Mouse (Mus musculus) bone marrow macrophage, adult 2 months (primary cell): ENCODE measurements at regions not wholly inside any gene's neighbourhood (a gene's known extent, or its start where the extent isn't known, plus 50 kb on each side); places are given as distances from the start of the nearest gene placed in this dataset.

Experiments
- H3K27ac ChIP-seq: 2 replicates; pipeline ENCODE4 v1.5.1; 2012; ENCODE audit warnings: low read depth, low read length; ENCODE audit not compliant: insufficient read depth
- H3K4me1 ChIP-seq: 2 replicates; pipeline ENCODE4 v1.6.1; 2012; ENCODE audit warnings: low read length; ENCODE audit not compliant: control insufficient read depth, insufficient read depth
- H3K4me3 ChIP-seq: 2 replicates; pipeline ENCODE4 v1.5.1; 2012; ENCODE audit warnings: mild to moderate bottlenecking, low read length, moderate library complexity; ENCODE audit not compliant: insufficient read depth
- CTCF ChIP-seq: IDR thresholded peaks from 2 replicates; pipeline ENCODE4 v1.5.1; 2012; ENCODE audit warnings: low read depth, mild to moderate bottlenecking, low read length, moderate library complexity
- POLR2A ChIP-seq: IDR thresholded peaks from 2 replicates; pipeline ENCODE4 v1.6.1; 2012; ENCODE audit warnings: mild to moderate bottlenecking, low read depth, low read length, borderline replicate concordance

DNA sequence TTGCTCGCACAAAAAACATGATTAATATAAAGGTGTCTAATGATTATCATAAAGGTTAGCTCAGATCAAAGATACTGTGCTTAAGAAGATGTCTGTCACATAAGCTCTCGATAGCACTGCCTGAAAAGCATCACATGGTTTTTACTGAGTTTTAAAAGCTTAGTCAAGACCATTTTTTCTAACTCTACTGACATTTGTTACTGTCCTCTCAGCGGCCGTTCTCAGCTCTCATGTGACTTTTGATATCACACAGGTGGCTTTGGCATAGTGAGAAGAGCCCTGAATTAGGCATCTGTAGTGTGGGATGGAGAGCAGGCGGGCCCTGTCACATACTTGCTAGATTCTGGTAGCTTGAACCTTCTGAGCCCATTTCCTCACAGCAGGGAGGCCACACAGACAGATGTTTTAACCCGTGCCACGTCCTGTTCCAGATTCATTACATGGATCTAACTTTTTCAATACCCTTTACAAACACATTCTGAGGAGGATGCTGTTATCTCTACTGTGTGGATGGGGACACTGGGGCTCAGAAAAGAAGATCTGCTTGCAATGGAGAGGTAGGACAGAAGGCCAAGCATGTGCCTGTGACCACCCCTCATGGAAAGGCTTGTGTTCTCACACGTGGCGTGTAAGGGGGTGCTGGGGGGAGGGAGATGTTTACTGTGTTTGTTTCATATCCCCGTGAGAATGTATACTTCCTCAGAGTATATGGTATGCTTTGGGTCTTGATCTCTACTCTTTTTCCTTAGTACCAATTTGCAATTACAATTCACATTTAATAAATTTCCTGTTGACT, 187.0 kb upstream of the Zc3h12c start:
- Histone ChIP-seq H3K4me1 (peaks cover 8% of the 10 kb centered on the region), H3K4me3 (no peak overlapping the region), H3K27ac (no peak overlapping the region)
- TF ChIP-seq POLR2A, result no peak
- no peak for TF ChIP-seq CTCF

DNA sequence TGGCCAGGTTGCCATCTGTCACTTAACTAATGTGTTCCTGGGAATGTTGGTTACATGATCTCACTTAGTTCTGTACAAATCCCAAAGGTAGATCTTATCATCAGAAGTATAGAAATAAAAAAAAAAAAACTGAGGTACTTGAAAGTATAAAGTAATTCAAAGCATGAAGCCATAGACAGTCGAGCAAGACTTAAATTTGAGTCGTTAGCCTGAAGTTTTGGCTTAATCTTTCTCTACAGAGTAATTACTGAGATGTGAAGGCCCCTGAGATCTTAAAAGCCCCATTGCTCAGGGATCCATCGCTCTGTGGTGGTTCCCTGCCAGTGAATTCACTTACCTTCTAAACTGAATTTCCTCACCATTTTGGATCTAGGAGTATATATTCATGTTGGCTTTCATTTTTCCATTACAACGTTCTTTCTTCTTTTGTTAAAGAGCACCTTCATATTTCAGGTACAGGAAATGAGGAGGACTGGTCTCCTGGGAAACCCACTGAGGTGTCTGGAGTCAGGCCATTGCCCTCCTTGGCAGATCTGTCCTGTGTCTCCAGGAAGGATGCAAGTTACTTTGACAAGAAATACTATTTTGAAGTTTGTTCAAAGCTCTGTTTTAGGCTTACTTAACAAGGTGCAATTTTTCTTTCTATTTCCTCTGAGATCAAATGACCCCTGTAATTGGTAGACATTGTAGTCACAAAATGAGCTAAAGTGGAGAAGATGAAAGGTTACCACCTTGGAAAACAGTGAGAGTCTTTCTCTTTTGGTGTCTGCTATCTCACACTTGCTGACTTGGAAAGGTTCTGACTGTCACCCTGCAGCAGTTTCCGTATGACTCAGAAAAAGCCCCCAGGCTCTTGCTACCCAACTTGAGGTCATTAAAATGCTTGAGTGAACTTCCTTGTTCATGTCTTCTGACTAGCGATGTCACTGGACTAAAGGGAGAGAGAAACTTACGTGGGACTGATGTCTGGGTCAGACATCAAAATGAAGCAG, 180.5 kb upstream of the Zc3h12c start:
- no peak overlapping the region for H3K4me3 ChIP-seq
- TF ChIP-seq CTCF (no peak), POLR2A (no peak)
- no peak overlapping the region for H3K27ac ChIP-seq

DNA sequence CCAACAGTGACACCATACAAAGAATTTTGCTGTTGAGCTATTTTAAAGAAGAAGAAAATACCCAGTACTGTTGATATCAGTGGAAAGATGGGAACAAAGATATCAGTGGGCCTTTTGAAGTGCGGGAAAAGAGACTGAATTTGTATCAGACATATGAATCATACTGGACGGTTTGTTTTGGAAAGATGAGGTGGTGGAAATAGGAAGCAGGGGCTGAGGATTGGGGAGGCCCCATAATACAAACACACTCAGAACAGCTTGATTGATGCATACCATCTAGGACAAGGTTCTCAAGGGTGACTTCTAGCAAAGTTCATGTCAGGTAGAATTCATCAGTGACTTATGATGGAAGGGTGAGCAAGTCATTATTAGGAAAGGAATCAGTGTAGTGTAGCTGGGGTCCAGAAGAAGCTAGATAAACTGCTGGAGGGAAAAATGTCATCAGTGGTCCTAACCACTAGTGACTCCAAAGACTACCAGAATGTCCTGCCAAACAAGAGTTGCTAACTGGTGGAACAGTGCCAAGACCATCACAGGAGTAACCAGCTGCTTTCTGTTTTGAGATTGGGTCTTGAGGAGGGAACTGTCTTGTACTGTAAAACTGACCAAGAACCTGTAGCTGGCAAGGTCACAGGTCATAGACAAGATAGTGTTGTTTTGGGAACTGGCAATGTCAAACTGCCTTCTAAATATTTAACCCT, 176.0 kb upstream of the Zc3h12c start:
- no peak for TF ChIP-seq CTCF
- no peak for TF ChIP-seq POLR2A
- H3K4me1 ChIP-seq, result no peaks in the 10 kb centered on the region
- H3K4me3 ChIP-seq, result no peak overlapping the region
- no peak overlapping the region for H3K27ac ChIP-seq

More for the DNA sequence above, 180.5 kb upstream of the Zc3h12c start:
- H3K4me1 ChIP-seq, result no peaks in the 10 kb centered on the region

DNA sequence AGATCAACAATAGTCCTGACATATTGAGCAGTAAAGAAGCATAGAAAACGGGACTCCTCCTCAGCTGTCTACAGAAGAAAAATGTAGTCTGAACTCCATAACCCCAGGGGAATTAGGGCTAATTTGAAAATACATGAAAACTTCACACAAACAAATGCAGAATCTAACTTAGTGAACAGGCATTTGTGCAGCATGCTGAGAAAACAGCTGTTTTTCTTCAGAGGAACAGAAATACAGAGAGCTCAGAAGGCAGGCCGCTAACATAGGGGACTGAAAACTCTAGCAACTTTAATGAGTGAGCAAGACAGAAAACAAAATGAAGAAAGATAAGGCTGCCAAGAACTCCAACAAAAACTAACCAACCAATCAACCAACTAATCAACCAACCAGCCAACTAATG, 172.7 kb upstream of the Zc3h12c start:
- Histone ChIP-seq H3K27ac (no peak overlapping the region), H3K4me3 (no peak overlapping the region), H3K4me1 (peaks cover 2% of the 10 kb centered on the region; the same call in 1 of the 2 replicates)
- TF ChIP-seq POLR2A, result no peak

DNA sequence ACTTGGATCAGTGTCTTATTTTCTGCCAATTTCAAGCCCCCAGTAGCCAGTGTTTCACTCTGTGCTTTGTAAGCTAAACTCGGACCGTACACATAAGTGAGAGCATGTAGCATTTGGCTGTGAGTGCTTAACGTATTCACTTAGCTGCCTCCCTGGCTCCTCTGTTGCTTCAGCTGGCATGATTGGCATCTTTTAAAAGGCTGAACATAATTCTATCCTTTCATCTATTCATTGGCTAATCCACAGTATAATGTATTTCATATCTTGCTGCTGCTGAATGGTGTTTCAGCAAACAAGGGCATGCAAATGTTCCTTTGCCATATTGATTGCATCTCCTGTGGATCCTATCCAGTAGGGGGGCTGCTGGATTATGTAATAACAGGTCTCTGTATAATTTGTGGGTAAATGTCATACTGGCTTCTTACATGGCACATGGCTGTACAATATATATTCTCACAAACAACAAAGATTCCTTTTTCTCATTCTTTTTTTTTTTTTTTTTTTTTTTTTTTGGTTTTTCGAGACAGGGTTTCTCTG, 169.5 kb upstream of the Zc3h12c start:
- Histone ChIP-seq H3K4me1 (peaks cover 2% of the 10 kb centered on the region; the same call in 1 of the 2 replicates), H3K27ac (no peak overlapping the region), H3K4me3 (no peak overlapping the region)
- TF ChIP-seq CTCF (no peak), POLR2A (no peak)

DNA sequence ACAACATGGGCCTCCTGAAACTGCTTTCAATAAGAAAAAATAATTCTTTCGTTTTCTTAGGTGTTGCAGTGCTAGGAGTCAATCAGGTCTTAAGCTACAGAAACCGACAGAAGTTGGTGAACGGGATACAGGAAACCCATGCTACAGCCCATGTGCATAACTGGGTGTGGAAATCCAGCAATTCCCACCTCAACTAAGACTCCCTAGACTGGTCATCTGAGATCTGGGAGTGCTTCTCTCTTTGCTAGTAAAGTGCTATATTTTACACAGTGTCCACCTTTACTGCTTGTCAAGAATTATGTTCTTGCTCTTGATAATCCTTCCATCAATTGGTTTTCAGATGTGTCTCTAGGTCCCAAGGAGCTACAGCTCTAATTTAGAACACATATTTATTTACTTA, 166.4 kb upstream of the Zc3h12c start:
- H3K4me3 ChIP-seq, result no peak overlapping the region
- no peak for TF ChIP-seq POLR2A
- no peak for TF ChIP-seq CTCF
- H3K4me1 ChIP-seq, result peaks cover 4% of the 10 kb centered on the region
- no peak overlapping the region for H3K27ac ChIP-seq

DNA sequence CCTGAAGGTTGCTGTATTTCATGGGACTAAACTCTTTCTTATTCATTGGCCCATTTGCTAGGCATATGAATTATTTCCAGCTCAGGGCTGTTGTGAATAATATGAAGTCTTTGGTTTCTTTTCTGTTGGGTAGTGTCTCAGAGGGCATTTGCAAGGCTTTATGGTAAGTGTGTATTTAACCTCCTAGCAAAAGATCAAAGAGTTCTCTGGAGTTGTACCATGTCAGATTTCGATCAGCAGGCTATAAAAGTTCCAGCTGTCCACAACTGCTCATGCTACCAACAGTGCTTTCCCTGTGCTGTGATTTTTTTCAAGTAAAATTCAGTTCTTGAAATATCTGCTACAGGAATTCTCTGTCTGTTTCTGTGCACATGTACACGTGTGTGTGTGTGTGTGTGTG, 165.5 kb upstream of the Zc3h12c start:
- no peak overlapping the region for H3K27ac ChIP-seq

DNA sequence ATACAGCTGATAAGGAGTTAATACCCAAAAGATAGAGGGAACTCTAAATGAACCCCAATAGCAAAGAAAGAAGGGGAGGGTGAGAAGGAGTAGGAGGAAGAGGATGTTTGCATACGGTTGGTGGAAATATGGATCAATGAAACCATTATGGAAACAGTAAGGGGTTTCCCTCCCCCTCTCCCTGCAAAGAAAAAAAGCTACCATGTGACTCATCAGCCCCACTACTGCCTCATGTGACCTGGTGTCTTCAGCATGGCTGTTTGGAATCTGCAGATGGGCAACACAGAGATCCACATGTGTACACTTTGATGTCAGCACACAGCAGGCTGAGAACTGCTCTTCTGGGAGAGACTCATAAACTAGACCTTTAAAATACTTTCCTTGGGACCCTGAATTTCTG, 163.4 kb upstream of the Zc3h12c start:
- H3K27ac ChIP-seq, result no peak overlapping the region
- H3K4me3 ChIP-seq, result no peak overlapping the region
- H3K4me1 ChIP-seq, result peaks cover 4% of the 10 kb centered on the region
- no peak for TF ChIP-seq CTCF
- no peak for TF ChIP-seq POLR2A

More for the DNA sequence above, 165.5 kb upstream of the Zc3h12c start:
- H3K4me3 ChIP-seq, result no peak overlapping the region
- TF ChIP-seq CTCF (no peak), POLR2A (no peak)
- H3K4me1 ChIP-seq, result peaks cover 4% of the 10 kb centered on the region

DNA sequence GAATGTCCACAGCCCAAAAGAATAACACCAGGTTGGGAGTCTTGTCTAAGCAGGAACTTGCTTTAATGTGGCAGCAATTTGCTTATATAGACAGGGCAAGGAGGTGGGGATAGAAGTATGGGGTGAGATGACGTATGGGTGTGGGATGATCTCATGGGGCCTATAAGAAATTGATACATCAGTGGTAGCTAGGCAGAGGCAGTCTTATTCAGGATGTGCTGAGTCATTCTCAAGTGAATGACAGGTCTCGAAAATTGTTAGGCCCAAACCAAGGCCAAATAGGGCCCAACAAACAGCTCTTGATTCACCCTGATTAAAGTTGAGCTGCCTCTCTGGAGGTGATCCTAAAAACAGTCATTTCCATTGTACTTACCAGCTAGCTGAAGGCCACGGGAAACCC, 162.3 kb upstream of the Zc3h12c start:
- H3K4me1 ChIP-seq, result peaks cover 2% of the 10 kb centered on the region
- no peak for TF ChIP-seq POLR2A
- no peak for TF ChIP-seq CTCF
- no peak overlapping the region for H3K4me3 ChIP-seq
- H3K27ac ChIP-seq, result no peak overlapping the region
